Mouse (Mus musculus) ES-E14 (cell line): Measurements from ENCODE around the gene Rgs10. TPM values are rescaled to one million over a fixed set of nuclear protein-coding genes. Genes with fewer than 3 reads are reported as not detected.

Experiments
- DNase-seq: peaks from one replicate; pipeline ENCODE4 v3.0.0-alpha.2; 2013; ENCODE audit warnings: low read depth, low spot score
- H3K27ac ChIP-seq: 2 replicates; pipeline ENCODE4 v1.5.1; 2012; ENCODE audit warnings: low read depth, mild to moderate bottlenecking, low read length, moderate library complexity, mixed read lengths; ENCODE audit not compliant: poor library complexity, insufficient read depth, severe bottlenecking
- H3K36me3 ChIP-seq: 2 replicates; pipeline ENCODE4 v1.6.1; 2012; ENCODE audit warnings: mild to moderate bottlenecking, low read length, moderate library complexity, mixed read lengths; ENCODE audit not compliant: control insufficient read depth, poor library complexity, insufficient read depth, severe bottlenecking
- H3K4me1 ChIP-seq, 2 experiments: fragments of 150-350 bp in 1 of 2; sonication (generic) in 1 of 2; 2 replicates each; pipeline ENCODE4 v1.6.1; 2012; ENCODE audit warnings: low read length in 2 of 2, mild to moderate bottlenecking in 1 of 2, mixed read lengths in 1 of 2; ENCODE audit not compliant: control insufficient read depth in 2 of 2, insufficient read depth in 2 of 2, poor library complexity in 1 of 2
- H3K4me3 ChIP-seq, 2 experiments: fragments of 150-350 bp in 1 of 2; sonication (generic) in 1 of 2; 2 replicates each; pipeline ENCODE4 v1.5.1; 2012; ENCODE audit warnings: low read length in 2 of 2, low read depth in 1 of 2, mild to moderate bottlenecking in 1 of 2, mixed read lengths in 1 of 2; ENCODE audit not compliant: insufficient read depth in 1 of 2, poor library complexity in 1 of 2, severe bottlenecking in 1 of 2
- H3K9ac ChIP-seq: 2 replicates; pipeline ENCODE4 v1.6.1; 2012; ENCODE audit warnings: low read depth, mild to moderate bottlenecking, low read length, mixed read lengths; ENCODE audit not compliant: poor library complexity, insufficient read depth, severe bottlenecking
- H3K9me3 ChIP-seq: fragments of 150-350 bp; sonication (generic); 2 replicates; pipeline ENCODE4 v1.6.1; 2012; ENCODE audit warnings: low read depth, mild to moderate bottlenecking, low read length; ENCODE audit not compliant: control insufficient read depth, insufficient read depth
- CHD2 ChIP-seq: IDR thresholded peaks from 2 replicates; pipeline ENCODE4 v1.6.1; 2014; ENCODE audit warnings: mild to moderate bottlenecking, low read depth, low read length, inconsistent platforms
- HCFC1 ChIP-seq: IDR thresholded peaks from 2 replicates; pipeline ENCODE4 v1.6.1; 2012; ENCODE audit warnings: low read length, inconsistent platforms, borderline replicate concordance; ENCODE audit not compliant: insufficient read depth
- MAFK ChIP-seq: IDR thresholded peaks from 2 replicates; pipeline ENCODE4 v1.6.1; 2014; ENCODE audit warnings: mild to moderate bottlenecking, low read depth, low read length, inconsistent platforms; ENCODE audit not compliant: insufficient read depth
- ZC3H11A ChIP-seq: IDR thresholded peaks from 2 replicates; pipeline ENCODE4 v1.6.1; 2012; ENCODE audit warnings: low read depth, mild to moderate bottlenecking, inconsistent platforms, low read length, borderline replicate concordance
- ZNF384 ChIP-seq: IDR thresholded peaks from 2 replicates; pipeline ENCODE4 v1.6.1; 2012; ENCODE audit warnings: low read depth, low read length, inconsistent platforms
- in situ Hi-C, 2 experiments: fragments of 600-800 bp; cut with MboI; formaldehyde crosslinking; loops; one replicate each; pipeline ENCODE4 v1.15.1; 2025; ENCODE audit warnings: low sequenced_read_pairs in 2 of 2, inconsistent platforms in 1 of 2; ENCODE audit not compliant: unreplicated experiment in 2 of 2
- total RNA-seq: library from RNA; depleted of rRNA; stranded (reverse); fragments of 300-350 nt; gene quantifications from 2 replicates; pipeline ENCODE4 v1.2.3, GENCODE M21; 2012

Rgs10 gene
- total RNA-seq, 1 experiment = 6.2 TPM

- H3K27ac ChIP-seq = no peak overlapping the region
- no peak overlapping the region for H3K4me3 ChIP-seq
- no peaks in the 10 kb centered on the region for H3K9me3 ChIP-seq
- H3K4me1 ChIP-seq = peaks cover 0 to 5% of the 10 kb centered on the region in 2 experiments; a peak in 1 of 4 replicates
- no peaks in the 10 kb centered on the region for H3K36me3 ChIP-seq
- DNase-seq = no peak
- H3K9ac ChIP-seq = no peak overlapping the region
- no peak for TF ChIP-seq MAFK
- no peak for TF ChIP-seq ZC3H11A
- no peak for TF ChIP-seq ZNF384
- TF ChIP-seq CHD2 = no peak
- TF ChIP-seq HCFC1 = no peak
- in situ Hi-C loops = loop anchor here in 1 of 2 experiments (25.0 kb wide), 1 partner anchor 273 kb away; no protein-coding TSS in a partner anchor
These were observed 4.1 kb downstream of the Rgs10 start for GRCm38 (mm10) chr7:128414433-128414832.

GRCm38 (mm10) chr7:128412071-128412833 lies 6.3 kb downstream of the Rgs10 start:
- no peak overlapping the region for H3K27ac ChIP-seq
- no peaks in the 10 kb centered on the region for H3K9me3 ChIP-seq
- peaks cover 0 to 3% of the 10 kb centered on the region in 2 experiments; a peak in 1 of 4 replicates for H3K4me1 ChIP-seq
- no peak overlapping the region; the same call in 1 of the 2 replicates for H3K9ac ChIP-seq
- H3K36me3 ChIP-seq = no peaks in the 10 kb centered on the region
- H3K4me3 ChIP-seq = peak overlapping the region in 1 of 2 experiments; percentile 2; a peak in 1 of 4 replicates
- in situ Hi-C loops = loop anchor here in 1 of 2 experiments (25.0 kb wide), 1 partner anchor 275 kb away; no protein-coding TSS in a partner anchor
- TF ChIP-seq ZC3H11A (no peak), ZNF384 (no peak), MAFK (no peak), CHD2 (no peak), HCFC1 (no peak)
- no peak for DNase-seq

- in situ Hi-C loops = loop anchor here in 1 of 2 experiments (25.0 kb wide), 1 partner anchor 276 kb away; no protein-coding TSS in a partner anchor
- Histone ChIP-seq H3K4me3 (no peak overlapping the region), H3K9me3 (no peaks in the 10 kb centered on the region), H3K36me3 (no peaks in the 10 kb centered on the region), H3K4me1 (peaks cover 0 to 3% of the 10 kb centered on the region in 2 experiments; a peak in 1 of 4 replicates), H3K9ac (no peak overlapping the region), H3K27ac (no peak overlapping the region)
- no peak for TF ChIP-seq CHD2
- no peak for TF ChIP-seq ZC3H11A
- no peak for TF ChIP-seq MAFK
- no peak for DNase-seq
These were observed 7.7 kb downstream of the Rgs10 start for GRCm38 (mm10) chr7:128410708-128411413.

- in situ Hi-C loops = loop anchor here in 1 of 2 experiments (25.0 kb wide), 1 partner anchor 279 kb away; no protein-coding TSS in a partner anchor
- no peak overlapping the region for H3K27ac ChIP-seq
- peaks cover 0 to 3% of the 10 kb centered on the region in 2 experiments; a peak in 1 of 4 replicates for H3K4me1 ChIP-seq
- no peak for TF ChIP-seq ZNF384
- no peak for TF ChIP-seq CHD2
- TF ChIP-seq ZC3H11A = no peak
- no peak for TF ChIP-seq MAFK
- TF ChIP-seq HCFC1 = no peak
- no peak overlapping the region for H3K9ac ChIP-seq
- H3K9me3 ChIP-seq = no peaks in the 10 kb centered on the region
- no peak overlapping the region for H3K4me3 ChIP-seq
- no peaks in the 10 kb centered on the region for H3K36me3 ChIP-seq
- DNase-seq = peak; percentile 54
These were observed 10.3 kb downstream of the Rgs10 start for GRCm38 (mm10) chr7:128408265-128408664.
